Mouse (Mus musculus) frontal cortex, postnatal 36 days (tissue): Measurements from ENCODE around the gene Frk.
"Not testable (repeated sequence)": the region's sequence is repeated elsewhere in the genome, so short reads cannot be mapped to it uniquely, and the experiment has no call there.

Experiments used
- DNase-seq, 2 experiments: peaks; one replicate each; pipeline ENCODE4 v3.0.0; 2022; ENCODE audit warnings: low spot score in 2 of 2

Frk gene

DNA sequence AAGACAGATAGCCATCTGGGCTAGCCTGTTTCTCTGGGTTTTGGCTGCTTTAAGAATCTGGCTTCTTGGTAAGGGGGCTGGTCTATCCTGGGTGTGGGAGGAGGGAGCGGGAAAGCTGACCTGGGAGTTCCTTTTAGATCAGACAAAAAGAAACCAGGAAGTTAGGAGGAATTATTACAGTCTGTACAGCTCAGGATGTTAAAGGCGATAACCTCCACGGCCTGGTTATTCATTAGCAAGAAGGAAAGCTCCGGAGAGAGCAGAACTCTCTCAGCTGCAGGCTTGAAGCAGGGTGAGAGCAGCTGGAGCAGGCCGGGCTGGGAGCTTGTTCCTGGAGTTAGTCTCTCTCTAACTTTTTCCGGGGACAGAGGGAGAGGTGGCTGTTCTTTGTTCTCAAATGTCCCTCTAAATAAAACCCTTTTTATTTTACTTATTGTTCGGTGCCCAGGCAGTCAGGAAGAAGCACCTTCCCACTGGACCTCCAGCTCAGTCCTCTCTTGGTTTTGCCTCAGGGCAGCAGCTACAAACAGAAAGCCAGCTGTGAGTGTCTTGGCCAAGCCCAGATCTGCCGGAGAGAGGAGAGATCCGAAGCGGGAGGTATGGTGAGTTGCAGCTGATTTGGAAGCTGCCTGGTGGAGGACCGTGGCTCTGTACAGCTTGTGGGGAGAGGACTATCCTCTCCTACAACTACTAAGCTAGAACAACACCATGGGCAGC lies at the start of gene Frk:
TSS of gene Frk (plus strand) at position 103 of the 717 bp plus-strand sequence.
- no peak for DNase-seq

DNA sequence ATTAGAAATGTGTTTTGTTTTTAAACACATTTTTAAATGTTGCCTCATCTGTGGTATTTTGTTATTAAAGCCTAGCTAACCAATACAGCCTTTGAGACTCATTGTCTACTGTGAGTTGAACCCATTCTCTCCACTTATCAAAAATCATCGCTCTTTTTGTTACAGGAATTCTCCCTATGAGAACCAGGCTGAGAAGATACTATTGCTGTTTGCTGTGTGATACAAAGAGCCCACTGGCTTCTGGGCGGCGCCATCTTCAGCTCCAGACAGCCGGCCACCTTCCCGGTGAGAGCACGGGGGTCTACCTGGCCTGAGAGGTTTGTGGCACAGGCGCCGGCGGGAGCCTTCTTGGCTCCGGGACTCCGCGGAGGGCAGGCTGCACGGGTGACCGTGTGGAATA lies 49.0 kb upstream of the Frk start:
- not testable (repeated sequence) for DNase-seq

DNA sequence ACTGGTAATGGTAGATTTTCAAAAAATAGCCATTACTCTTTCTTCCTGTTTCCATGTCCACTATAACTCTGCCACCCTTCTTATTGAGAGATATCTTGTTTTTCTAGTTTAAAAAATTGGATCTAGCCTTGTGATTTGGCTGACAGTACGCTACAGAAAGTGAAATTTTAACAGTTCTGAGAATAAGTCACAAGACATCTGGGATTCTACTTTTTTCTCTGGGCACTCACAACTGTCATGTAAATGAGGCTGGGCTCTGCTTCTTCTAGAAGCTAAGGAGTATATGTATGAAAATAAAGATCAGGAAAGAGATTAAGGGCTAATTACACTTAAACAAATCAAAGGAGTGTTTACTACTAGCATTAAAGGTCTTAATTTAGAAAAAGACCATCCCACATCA lies 33.7 kb upstream of the Frk start:
- peak in 1 of 2 experiments; percentile 6 for DNase-seq

DNA sequence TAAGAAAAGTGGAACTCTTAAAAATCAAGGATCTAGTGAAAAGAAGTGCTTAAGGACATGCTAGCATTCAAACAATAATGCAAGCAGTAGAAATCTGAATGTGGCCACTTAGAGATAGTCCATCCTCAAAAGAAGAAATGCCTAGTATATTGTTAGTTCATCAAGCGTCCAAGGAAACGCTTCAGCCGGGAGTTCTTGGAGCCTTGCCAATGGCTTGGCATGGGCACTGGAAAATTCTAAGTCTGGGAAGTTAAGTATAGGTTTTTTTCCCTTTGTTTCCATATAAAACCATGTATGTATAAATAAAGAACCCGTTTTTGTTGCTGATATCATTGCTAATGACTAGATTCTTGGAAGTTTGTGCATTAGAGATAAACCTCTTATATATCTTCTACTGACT lies 21.7 kb upstream of the Frk start:
- no peak for DNase-seq

DNA sequence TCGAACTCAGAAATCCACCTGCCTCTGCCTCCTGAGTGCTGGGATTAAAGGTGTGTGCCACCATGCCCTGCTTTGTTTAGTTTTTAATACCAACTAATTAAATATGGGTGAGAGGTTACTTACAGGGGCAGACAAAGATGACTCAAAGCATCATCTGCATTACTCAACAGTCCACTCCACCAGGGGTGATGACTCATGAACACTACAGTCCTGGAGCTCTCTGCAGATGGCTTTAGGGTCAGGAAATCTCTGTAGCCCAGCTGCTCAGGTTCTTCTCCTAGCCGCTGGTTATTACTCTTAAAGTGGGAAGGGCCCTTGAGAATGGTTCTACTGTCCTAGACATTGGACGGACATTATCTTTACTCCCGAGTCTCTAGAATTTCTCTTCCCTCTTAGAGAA lies 18.9 kb upstream of the Frk start:
- no peak for DNase-seq

DNA sequence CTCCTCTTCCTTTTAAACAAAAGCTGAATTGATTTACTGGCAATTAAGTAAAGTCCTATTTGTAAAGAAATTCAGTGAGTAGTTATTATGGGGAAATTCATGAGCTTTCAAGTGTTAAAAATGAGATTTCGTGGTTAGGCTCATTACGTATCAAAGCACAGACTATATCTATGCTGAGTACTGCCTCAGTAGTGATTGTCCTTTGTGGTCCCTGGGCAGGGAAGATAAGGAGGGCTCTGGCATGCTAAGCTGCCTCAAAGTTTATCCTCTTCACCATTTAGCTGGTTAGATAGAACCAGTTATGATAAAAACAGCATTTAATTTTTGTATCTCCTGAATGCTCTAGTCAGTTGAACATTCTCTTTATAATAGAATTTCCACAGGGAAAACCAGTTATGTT lies 14.2 kb upstream of the Frk start:
- DNase-seq = no peak

DNA sequence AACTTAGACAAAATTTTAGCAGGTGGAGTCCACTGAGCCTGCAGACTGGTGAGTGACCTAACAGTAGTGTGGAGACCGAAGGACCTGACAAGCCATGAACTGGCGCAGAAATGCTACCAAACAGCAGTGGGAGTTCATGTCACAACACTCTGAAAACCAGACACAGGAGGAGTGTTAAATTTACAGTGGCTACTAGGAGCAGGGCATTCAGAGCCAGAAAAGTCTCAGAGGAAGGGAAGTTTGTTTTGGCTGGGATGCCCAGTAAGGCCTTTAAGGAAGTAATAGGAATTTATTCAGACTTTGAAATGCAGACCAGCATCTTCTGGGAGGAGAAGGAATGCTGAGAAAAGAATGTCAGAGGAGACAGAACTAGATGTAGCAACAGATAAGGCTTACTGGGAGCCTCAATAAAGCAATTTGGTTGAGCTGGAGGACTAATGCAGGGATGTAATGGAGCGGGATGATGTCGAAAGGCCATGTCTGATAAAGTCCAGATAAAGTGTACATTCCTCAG lies 3.2 kb upstream of the Frk start:
- no peak for DNase-seq

DNA sequence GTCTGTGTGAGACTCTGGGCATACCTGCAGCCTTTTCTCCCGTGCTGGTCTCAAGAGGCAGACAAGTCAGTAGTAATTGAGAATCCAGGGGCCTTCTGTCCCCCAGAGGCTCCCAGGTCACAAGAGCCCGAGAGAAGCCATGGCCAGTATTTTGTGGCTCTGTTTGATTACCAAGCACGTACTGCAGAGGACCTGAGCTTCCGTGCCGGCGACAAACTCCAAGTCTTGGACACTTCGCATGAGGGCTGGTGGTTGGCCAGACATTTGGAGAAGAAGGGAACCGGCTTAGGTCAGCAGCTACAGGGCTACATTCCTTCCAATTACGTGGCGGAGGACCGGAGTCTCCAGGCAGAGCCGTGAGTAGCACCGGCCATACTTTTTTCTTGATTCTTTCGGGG lies 814 bp downstream of the Frk start:
- no peak for DNase-seq

DNA sequence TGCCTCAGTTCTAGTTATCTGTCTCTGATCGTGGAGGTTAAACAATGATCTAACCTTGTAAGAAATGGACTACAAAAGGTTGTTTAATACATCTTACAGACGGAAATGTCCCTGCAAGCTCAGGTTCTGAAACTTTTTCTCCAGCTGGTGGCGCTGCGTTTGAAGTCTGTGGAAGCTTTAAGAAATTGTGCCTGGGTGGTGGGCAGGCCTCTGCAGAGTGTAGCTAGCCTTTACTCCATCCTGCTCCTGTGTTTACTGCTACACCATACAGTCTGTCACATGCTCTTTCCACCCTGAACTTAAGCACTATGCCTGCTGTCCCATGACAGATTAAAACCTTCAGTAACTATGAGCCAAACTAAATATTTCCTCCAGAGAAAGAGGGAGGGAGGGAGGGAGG lies 1.9 kb downstream of the Frk start:
- no peak for DNase-seq

DNA sequence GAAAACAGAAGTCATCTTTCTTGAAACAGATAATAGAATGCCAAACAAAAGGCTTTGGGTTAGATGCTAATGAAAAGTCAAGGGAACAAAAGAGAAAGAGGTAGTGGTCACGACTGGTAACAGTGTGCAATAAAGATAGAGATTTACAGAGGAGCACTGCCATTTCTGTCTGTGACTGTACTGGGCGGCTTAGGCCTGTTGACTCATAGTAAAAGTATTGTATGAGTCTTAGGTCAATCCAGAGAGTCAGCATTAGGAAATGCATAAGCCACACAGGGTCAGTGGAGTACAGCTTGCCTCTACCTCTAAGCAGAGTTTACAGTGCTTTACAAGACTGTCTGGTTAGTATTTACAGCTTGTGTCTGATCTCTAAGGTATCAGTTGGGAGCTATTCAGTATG lies 24.6 kb downstream of the Frk start:
- no peak for DNase-seq

DNA sequence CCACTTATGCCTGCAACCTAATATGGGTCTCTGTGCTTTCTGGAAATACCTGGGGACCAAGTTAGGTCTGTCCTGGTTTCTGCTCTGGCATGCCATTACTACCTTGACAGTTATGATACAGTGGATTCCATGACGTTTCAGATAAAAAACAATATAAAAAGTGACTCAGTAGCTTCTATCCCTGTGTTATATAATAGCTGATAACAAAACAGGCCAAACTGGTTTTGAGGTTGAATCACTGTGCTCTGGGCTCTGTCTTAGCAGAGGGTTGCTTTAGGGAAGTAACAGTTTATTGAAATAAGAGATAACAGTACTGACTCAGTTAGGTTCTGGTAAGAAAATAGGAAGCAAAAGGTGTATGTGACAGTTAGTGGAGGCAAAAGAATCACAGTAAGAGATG lies 25.4 kb downstream of the Frk start:
- DNase-seq = no peak

DNA sequence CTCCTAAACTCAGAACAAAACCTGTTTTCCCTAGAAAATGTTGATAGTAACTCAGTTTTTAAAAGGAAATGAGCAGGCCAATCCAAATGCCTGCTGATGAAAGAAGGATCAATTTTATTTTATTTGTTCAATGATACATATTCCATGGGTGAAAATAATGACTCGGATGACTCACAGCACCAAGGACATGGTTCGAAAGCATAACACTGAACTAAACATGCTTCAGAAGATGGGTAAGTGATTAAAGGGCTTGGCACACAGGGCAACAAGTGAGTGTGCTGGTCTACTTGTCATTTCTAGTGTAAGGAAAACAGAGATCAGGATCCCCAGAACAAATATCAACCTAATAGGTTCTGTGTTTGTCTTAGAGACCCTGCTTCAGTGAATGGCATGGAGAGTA lies 26.1 kb downstream of the Frk start:
- no peak for DNase-seq

DNA sequence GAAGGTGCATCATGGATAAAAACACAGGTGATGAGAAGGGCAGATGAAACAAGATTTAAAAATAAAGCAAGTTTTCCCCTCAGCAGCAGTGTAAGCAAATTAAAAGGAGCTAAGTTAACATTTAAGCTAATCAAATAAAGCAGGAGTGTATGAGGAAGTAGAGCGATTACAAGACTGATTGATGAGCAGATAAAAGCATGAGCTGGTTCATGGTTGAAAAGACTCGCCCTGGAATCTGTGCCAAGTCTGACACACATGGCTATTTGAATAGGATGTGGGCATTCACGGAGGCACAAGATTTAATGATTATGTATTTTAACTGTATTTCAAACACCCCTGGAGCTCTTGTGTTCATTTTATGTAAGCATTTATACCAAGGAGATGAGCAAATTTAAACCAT lies 28.0 kb downstream of the Frk start:
- no peak for DNase-seq

DNA sequence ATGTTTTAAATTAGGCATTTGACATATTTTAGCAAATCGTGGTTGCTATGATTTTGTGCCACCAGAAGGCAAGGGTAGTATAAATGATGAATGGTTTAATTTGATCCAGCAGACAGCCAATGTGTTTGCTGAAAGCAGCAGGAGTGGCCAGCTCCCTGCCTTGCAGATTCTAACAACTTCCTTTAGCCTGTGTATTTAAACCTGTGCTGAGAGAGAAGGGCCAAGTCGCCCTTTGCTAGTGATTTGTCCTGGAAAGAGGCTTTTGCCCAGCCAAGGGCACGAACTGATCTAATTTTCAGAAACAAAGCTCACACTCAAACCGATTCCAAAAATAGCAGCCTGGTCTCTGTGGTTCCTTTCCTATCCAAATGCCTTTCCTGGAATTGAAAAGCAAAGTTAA lies 29.4 kb downstream of the Frk start:
- DNase-seq = peak in 1 of 2 experiments; percentile 1

DNA sequence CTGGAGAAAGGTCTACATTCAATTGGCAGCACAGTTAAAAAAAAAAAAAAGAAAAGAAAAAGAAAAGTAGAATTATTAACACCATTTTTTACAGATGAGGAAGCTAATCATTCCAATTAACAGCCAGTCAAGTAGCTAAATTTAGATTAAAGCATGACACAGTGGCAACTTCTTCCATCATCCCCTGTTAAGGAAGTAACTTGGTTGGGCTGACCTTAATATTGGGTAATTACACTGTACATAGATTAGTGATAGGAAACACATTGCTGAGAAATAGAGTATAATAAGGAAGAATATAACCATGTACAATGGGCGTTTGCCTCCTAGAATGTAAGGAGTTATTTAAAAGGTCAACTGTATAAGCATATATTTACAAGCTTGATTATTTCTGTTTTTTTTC lies 42.4 kb downstream of the Frk start:
- DNase-seq = no peak

DNA sequence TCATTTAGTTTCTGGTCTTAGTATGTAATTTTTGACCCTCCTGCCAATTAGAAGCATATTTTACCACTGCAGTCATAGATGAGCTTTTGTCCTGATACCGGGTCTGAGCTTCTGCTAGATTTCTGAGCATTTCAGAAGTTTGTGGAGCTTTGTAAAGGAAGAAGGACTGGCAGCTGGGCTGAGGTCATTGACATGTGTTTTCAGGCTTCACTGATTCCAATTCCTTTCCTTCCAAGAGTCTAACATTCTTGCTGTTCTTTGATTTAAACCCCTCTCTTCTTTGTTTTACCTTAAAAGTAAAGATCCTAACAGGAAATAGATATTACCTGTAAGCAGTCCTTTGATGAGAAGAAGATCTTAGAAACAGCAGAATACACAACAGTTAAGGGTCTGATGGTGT lies 48.6 kb downstream of the Frk start:
- no peak for DNase-seq

DNA sequence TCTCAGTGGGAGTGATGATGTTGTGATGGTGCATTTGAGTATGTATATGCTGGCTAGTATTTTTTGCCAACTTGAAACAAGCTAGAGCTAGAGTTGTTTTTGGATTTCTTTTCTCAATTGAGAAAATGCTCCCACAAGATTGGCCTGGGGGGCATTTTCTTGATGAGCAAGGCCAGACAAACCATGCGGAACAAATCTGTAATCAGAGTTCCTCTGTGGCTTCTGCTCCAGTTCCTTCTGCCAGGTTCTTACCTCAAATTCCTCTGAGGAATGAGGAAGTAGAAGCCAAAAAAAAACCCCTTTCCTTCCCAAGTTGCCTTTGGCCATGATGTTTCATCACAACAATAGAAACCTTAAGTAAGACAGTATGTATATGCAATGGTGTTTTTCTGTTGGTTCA lies 49.3 kb downstream of the Frk start:
- no peak for DNase-seq

DNA sequence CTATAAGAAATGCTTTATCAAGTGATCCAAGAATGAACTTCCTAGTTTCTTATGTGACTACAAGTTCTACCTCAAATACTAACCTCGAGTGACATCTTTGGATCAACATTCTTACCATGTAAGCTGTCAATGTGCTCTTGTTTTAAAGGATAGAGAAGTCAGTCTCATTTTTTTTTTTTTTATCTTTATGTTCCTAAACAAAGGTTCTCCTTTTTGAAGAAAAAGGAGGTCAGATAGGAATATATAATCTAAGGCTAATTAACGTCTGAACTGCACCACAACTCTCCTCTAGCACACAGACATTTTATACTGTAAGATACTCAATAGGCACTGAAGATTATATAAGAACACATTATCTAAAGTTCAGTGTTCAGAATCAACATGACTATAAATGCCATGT lies 57.5 kb downstream of the Frk start:
- DNase-seq = no peak

DNA sequence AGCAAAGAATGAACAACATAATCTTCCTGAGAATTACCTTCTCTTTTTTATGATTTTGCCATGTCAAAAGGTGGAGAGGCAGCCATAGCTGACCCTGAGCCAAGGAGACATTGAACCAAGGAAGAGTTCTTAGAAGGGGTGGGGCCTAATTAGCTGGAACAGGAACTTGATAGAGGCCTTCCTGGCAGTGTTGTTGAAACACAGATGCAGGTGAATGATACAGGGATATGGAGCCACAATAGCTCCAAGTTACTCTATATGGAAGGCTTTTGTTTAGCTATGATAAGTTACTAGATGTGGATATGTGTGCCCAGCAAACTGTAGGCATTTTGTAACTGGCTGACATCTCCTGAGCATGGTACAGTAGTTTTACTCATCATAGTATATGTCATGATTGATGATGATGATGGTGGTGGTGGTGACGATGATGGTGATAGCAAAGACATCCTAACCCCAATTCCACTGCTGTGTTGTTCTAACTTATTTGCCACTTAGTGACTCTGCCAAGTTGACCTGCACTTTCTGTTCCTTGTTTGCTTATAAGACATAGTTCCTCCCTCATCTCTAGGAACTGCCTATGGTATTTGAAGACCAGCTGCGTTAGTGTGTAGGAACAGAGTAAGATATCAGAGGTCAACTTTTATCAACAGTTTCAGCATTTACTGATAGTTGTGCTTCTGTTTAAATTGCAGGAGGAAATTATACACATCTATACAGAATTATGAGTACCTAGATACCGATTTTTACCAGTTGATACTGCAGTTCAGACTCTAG lies 58.7 kb downstream of the Frk start:
- DNase-seq = no peak

DNA sequence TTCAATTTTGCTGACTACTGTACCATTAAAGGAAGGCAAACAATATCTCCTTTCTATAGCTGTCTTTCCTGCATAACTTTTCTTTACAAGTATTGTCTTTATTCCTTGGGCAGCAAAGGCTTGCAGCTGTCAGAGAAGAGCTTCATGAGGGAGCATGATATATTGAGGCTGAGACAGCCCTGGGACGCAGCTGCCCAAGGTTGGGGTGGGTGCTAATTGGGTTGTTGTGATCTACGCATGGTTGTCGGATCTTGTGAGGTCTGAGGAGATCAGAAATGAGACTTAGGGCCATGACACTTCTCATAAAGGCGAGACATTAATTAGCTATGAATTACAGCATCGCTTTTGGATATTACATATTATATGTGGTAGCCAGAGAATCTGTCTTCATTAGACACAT lies 67.4 kb downstream of the Frk start:
- no peak for DNase-seq

DNA sequence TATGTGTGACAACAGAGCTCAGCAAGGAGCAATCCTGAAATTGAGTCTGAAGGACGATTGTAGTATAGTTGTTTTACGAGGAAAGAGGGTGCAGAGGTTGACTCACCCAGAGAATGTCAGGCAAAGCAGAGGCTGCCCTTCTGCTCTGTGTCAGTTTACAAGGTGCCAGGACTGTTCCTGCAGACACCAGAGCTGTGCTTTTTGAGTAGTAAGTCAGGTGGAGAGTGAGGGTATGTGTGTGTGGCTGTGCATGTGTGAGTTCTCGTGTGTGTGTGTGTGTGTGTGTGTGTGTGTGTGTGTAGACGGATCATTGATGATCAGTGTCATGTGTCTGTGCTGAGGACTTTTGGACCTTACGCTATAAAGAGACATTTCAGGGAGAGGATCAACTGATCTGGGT lies 68.4 kb downstream of the Frk start:
- no peak for DNase-seq

DNA sequence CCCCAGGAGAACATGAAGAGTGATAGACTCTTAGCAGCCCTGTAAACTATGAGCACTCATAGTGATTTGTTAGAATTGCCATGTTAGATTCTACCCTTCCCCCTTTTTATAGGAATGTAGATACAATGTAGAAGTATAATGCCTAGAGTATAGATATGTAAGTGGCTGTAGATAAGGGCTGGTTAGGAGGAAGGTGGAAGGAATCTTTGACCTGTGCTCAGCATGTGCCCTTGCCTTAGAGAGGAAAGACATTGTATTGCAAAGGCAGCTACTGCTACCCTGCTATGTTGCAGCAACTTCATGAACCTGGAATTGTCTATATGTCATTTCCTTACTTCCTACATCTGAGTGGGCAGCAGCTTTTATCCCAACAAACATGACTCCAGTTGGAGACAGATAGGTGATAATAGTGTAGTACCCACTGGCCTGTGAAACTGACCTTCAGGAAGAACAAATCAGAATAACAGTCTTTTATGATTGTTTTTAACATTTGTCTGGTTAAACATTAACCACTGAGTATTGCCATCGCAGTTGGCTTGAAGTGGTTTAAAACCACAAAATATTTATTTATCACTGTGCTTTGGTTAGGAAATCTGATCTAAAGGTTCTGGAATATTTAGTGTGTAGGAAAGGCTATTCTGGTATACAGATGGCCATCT lies 80.4 kb downstream of the Frk start:
- DNase-seq = no peak

DNA sequence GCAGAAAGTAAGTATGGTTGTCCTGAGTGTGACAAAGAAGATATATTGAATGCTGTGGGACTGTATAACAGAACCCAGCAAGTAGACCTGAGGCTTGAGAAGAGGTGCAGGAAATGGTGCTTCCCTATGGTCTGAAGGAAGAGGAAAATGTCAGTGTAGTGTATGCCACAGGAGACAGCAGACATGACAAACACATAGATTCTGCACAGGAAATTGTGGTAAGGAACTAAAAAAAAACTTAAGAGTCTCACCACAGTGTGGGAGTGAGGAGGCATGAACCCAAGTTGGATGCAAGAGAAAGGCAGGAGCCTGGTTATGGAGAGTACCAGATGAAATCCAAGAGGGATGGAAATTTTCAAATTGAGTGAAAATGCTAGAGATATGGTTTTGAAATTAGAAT lies 132.3 kb downstream of the Frk start:
- DNase-seq = no peak
